Mouse (Mus musculus): ENCODE measurements around the gene Upk3bl.

DNA sequence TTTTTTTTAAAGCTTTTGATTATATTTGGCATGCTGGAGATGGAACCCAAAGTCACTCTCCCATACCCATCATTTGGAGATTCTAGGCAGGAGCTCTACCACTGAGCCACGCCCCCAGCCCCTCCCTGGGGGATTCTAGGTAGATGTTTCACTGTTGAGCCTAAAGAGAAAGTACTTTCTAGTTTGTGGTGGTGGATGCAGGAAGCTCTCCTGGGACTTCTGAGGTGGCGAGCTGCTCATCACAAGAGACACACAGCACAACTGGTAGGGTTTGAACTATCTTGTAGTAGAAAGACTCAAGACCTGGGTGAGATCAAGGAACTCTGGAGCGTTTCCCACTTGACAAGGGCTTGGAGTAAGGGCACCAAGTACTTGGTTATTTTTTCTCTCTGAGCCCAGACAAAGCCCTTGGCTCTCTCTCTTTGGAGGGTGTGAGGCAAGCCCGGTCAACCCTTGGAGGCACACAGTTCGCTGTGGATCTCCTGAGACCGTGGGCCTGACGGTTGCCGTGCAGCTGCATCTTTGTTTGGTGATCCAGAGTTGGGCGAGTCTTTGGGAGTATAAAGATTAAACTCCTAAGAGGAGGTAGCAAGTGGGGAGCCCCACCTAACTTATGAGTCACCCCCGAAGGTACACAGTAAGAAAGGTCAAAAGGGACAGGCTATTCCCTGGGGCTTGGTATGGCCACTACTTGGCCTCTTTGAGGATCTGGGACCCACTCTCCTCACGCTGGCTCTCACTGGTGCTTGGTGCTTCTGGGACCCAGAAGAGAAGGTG lies at the start of gene Upk3bl:
- TF ChIP-seq POLR2A (IDR thresholded peaks at IDR 0.05; ENCODE audit: insufficient read depth, low read length) (no peak), CTCF (IDR thresholded peaks at IDR 0.05; ENCODE audit: low read depth, low read length) (no peak), EP300 (IDR thresholded peaks at IDR 0.05; ENCODE audit: insufficient read depth, low read depth, low read length) (no peak)

Measured in ES-Bruce4 (cell line).